Mouse (Mus musculus) megakaryocyte, embryonic 14.5 days (primary cell): ENCODE results near the gene Mmab. TPM values are rescaled to one million over a fixed set of nuclear protein-coding genes. Genes with fewer than 3 reads are reported as not detected.
A peak's percentile ranks its signal among the peaks of the same experiment; 100 is the strongest.

Source experiments
- H3K27me3 ChIP-seq: replicated peaks from 2 replicates; pipeline ENCODE3; 2012; ENCODE audit warnings: inconsistent platforms
- H3K36me3 ChIP-seq: replicated peaks from 2 replicates; pipeline ENCODE3; 2012; ENCODE audit warnings: low read length, inconsistent platforms, mixed read lengths
- H3K4me1 ChIP-seq: 2 replicates; pipeline ENCODE4 v1.6.1; 2012; ENCODE audit warnings: inconsistent platforms
- H3K4me3 ChIP-seq: replicated peaks from 2 replicates; pipeline ENCODE3; 2012; ENCODE audit warnings: moderate library complexity, mild to moderate bottlenecking, inconsistent platforms
- H3K9me3 ChIP-seq: 2 replicates; pipeline ENCODE4 v1.6.1; 2012; ENCODE audit warnings: inconsistent platforms
- FLI1 ChIP-seq: IDR thresholded peaks from 2 replicates; pipeline ENCODE4 v1.6.1; 2012; ENCODE audit warnings: low read length, inconsistent platforms, mixed read lengths
- GATA1 ChIP-seq: IDR thresholded peaks from 3 replicates; pipeline ENCODE4 v1.6.1; 2012; ENCODE audit warnings: mixed read lengths, low read length, inconsistent platforms, borderline replicate concordance
- polyA plus RNA-seq: library from polyadenylated mRNA; stranded (reverse); fragments of >175 nt; gene quantifications from 2 replicates; pipeline ENCODE4 v1.2.3, GENCODE M21; 2012; ENCODE audit warnings: low replicate concordance; ENCODE audit not compliant: insufficient read depth

Gene Mmab
- polyA plus RNA-seq, 1 experiment: 19.4 TPM

GRCm38 (mm10) chr5:114434359-114434758 lies 9.5 kb downstream of the Mmab start:
- Histone ChIP-seq H3K4me3 (no peak overlapping the region), H3K4me1 (peaks cover 4% of the 10 kb centered on the region; the same call in 1 of the 2 replicates), H3K27me3 (peaks cover 8% of the 10 kb centered on the region), H3K9me3 (no peaks in the 10 kb centered on the region), H3K36me3 (peaks cover 65% of the 10 kb centered on the region)
- no peak for TF ChIP-seq GATA1
- no peak for TF ChIP-seq FLI1

GRCm38 (mm10) chr5:114429781-114430180 lies 14.1 kb downstream of the Mmab start:
- peaks cover 21% of the 10 kb centered on the region for H3K36me3 ChIP-seq
- H3K9me3 ChIP-seq: no peaks in the 10 kb centered on the region
- H3K4me1 ChIP-seq: no peaks in the 10 kb centered on the region; the same call in 1 of the 2 replicates
- H3K27me3 ChIP-seq: peaks cover 26% of the 10 kb centered on the region
- no peak overlapping the region for H3K4me3 ChIP-seq
- TF ChIP-seq GATA1 (no peak), FLI1 (no peak)

GRCm38 (mm10) chr5:114428621-114429020 lies 15.2 kb downstream of the Mmab start:
- Histone ChIP-seq H3K9me3 (no peaks in the 10 kb centered on the region), H3K4me3 (no peak overlapping the region), H3K36me3 (peaks cover 10% of the 10 kb centered on the region), H3K4me1 (no peaks in the 10 kb centered on the region; the same call in 1 of the 2 replicates), H3K27me3 (peaks cover 26% of the 10 kb centered on the region)
- TF ChIP-seq GATA1 (no peak), FLI1 (no peak)

GRCm38 (mm10) chr5:114426732-114427131 lies 17.1 kb downstream of the Mmab start:
- Histone ChIP-seq H3K4me1 (no peaks in the 10 kb centered on the region; the same call in 1 of the 2 replicates), H3K4me3 (no peak overlapping the region)
- TF ChIP-seq GATA1: no peak
- no peak for TF ChIP-seq FLI1

GRCm38 (mm10) chr5:114423961-114424360 lies 19.9 kb downstream of the Mmab start:
- Histone ChIP-seq H3K27me3 (peaks cover 17% of the 10 kb centered on the region), H3K4me3 (no peak overlapping the region), H3K36me3 (peaks cover 39% of the 10 kb centered on the region), H3K9me3 (no peaks in the 10 kb centered on the region), H3K4me1 (no peaks in the 10 kb centered on the region; the same call in 1 of the 2 replicates)
- TF ChIP-seq GATA1 (no peak), FLI1 (no peak)

More at GRCm38 (mm10) chr5:114426732-114427131, 17.1 kb downstream of the Mmab start:
- peaks cover 26% of the 10 kb centered on the region for H3K27me3 ChIP-seq
- peaks cover 11% of the 10 kb centered on the region for H3K36me3 ChIP-seq
- H3K9me3 ChIP-seq: no peaks in the 10 kb centered on the region

- no peak for TF ChIP-seq FLI1
- no peak for TF ChIP-seq GATA1
- Histone ChIP-seq H3K36me3 (peaks cover 53% of the 10 kb centered on the region), H3K9me3 (no peaks in the 10 kb centered on the region), H3K4me3 (no peak overlapping the region), H3K4me1 (peaks cover 1% of the 10 kb centered on the region), H3K27me3 (peaks cover 4% of the 10 kb centered on the region)
These were observed 21.3 kb downstream of the Mmab start for GRCm38 (mm10) chr5:114422591-114422990.

- H3K4me1 ChIP-seq: peaks cover 9% of the 10 kb centered on the region
- peaks cover 2% of the 10 kb centered on the region for H3K27me3 ChIP-seq
- no peak overlapping the region for H3K4me3 ChIP-seq
- H3K36me3 ChIP-seq: peaks cover 61% of the 10 kb centered on the region
- no peaks in the 10 kb centered on the region for H3K9me3 ChIP-seq
- TF ChIP-seq FLI1 (no peak), GATA1 (no peak)
These were observed 22.1 kb downstream of the Mmab start for GRCm38 (mm10) chr5:114421561-114422298.

GRCm38 (mm10) chr5:114418541-114418940 lies 25.3 kb downstream of the Mmab start:
- Histone ChIP-seq H3K27me3 (no peaks in the 10 kb centered on the region), H3K9me3 (no peaks in the 10 kb centered on the region), H3K4me1 (peaks cover 17% of the 10 kb centered on the region), H3K4me3 (no peak overlapping the region), H3K36me3 (peaks cover 93% of the 10 kb centered on the region)
- no peak for TF ChIP-seq FLI1
- no peak for TF ChIP-seq GATA1

GRCm38 (mm10) chr5:114416855-114417254 lies 27.0 kb downstream of the Mmab start:
- no peaks in the 10 kb centered on the region for H3K9me3 ChIP-seq
- H3K27me3 ChIP-seq: no peaks in the 10 kb centered on the region
- H3K4me1 ChIP-seq: peaks cover 18% of the 10 kb centered on the region
- TF ChIP-seq FLI1 (no peak), GATA1 (no peak)
- H3K4me3 ChIP-seq: peak overlapping the region; percentile 44
- peaks cover 100% of the 10 kb centered on the region for H3K36me3 ChIP-seq

GRCm38 (mm10) chr5:114415606-114416005 lies 28.3 kb downstream of the Mmab start:
- peaks cover 100% of the 10 kb centered on the region for H3K36me3 ChIP-seq
- peaks cover 31% of the 10 kb centered on the region for H3K4me1 ChIP-seq
- TF ChIP-seq GATA1: no peak
- no peak for TF ChIP-seq FLI1
- no peaks in the 10 kb centered on the region for H3K9me3 ChIP-seq
- H3K4me3 ChIP-seq: no peak overlapping the region
- H3K27me3 ChIP-seq: no peaks in the 10 kb centered on the region
